Mouse (Mus musculus): ENCODE results near the gene Samd9l. TPM values are rescaled to one million over a fixed set of nuclear protein-coding genes. Genes with fewer than 3 reads are reported as not detected.
"Not testable (repeated sequence)": the region's sequence is repeated elsewhere in the genome, so short reads cannot be mapped to it uniquely, and the experiment has no call there.

Gene Samd9l
- polyA plus RNA-seq, 1 experiment, result 4.2 TPM

DNA sequence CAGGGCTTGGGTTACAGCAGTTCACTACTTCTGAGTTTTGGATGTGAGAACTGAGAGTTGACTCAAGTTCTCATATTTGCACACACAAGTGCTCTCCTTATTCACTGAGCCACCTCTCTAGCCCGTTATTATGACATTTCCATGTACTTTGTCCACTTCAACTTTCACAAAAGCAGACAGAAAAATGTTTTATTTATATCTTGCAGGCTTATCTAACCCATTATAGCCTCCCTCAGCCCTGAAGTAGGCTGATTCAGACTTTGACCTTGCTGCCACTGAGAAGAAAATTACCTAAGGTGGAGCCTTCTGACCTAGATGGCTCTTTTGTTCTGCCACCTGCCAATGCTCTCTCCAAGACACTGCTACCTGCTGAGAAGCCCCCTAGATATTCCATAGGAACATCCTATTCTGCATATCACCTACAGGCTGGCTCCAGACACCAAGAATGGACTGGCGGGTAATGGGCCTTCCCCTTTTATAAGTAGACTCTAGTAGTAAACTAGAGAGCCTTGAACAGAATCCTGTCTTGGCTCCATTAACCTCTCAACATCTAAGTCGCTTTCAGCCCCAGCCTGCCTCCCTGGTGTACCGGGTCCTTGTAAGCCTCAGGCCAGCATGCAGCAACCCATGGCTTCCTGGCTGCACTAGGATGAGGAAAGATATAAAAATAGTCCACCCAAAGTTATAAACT is 3.3 kb downstream of the Samd9l start:
- not testable (repeated sequence) for H3K27ac ChIP-seq (ENCODE audit: control insufficient read depth, insufficient read depth, low read length); H3K27me3 ChIP-seq (ENCODE audit: control insufficient read depth, insufficient read depth, low read length); H3K4me1 ChIP-seq (replicated peaks; ENCODE audit: control insufficient read depth, insufficient read depth, low read length); H3K4me3 ChIP-seq (ENCODE audit: control insufficient read depth, insufficient read depth, low read length); DNase-seq; H3K36me3 ChIP-seq (ENCODE audit: control insufficient read depth, insufficient read depth, low read length)
- WGBS, result 80% methylated on average over 4 of the region's 4 CpGs

DNA sequence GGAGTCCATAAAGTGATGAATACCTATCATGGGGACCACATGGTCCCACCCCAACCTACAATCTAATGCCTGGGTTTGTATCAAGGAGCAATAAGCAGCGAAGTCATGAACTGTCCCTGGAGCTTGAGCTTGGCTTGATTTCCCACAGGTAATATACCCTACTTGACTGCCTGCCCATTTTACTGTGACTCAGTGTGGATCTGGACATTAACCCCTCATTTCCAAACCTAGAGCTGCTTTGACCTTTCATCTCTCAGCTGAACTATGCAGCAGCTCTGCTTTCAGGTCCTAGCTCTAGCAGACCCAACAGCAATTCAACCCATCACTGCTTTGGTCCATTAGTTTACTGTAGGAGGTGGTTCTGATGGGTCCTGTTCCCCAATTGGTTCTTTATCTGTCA is 9.4 kb downstream of the Samd9l start:
- TF ChIP-seq POLR2A (IDR thresholded peaks at IDR 0.05; ENCODE audit: control insufficient read depth, extremely low read depth, insufficient read depth, low read length, poor library complexity), result no peak
- TF ChIP-seq CTCF (IDR thresholded peaks at IDR 0.05; ENCODE audit: borderline replicate concordance, control insufficient read depth, extremely low read depth, insufficient read depth, low read length, poor library complexity), result no peak
- Histone ChIP-seq H3K27ac (ENCODE audit: control insufficient read depth, insufficient read depth, low read length) (no peak overlapping the region), H3K27me3 (ENCODE audit: control insufficient read depth, insufficient read depth, low read length) (no peaks in the 10 kb centered on the region), H3K4me3 (ENCODE audit: control insufficient read depth, insufficient read depth, low read length) (no peak overlapping the region), H3K36me3 (ENCODE audit: control insufficient read depth, insufficient read depth, low read length) (no peaks in the 10 kb centered on the region), H3K4me1 (replicated peaks; ENCODE audit: control insufficient read depth, insufficient read depth, low read length) (no peaks in the 10 kb centered on the region)
- no peak for DNase-seq
- 95% methylated on average over 1 of the region's 1 CpGs for WGBS

DNA sequence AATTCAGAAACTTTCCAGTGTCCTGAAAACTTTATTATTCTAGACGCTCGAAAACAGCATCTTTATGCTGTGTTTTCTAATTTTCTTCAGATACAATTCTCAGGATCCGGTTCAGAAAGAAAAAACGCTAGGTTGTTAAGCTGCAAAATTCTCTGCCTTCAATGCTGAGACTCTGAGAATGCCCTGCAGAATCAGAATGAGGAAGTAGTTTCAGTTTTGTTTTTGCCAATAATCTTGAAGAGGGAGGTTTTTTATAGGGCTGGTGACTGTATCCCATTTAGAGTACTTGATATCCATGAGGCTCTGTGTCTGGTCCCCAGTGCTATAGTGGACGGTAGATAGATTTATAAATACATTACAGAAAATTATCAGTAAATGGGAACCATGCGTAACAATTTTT is 12.8 kb downstream of the Samd9l start:
- H3K4me3 ChIP-seq (ENCODE audit: control insufficient read depth, insufficient read depth, low read length), result no peak overlapping the region
- no peak for DNase-seq
- WGBS, result 32% methylated on average over 6 of the region's 6 CpGs
- no peaks in the 10 kb centered on the region for H3K27me3 ChIP-seq (ENCODE audit: control insufficient read depth, insufficient read depth, low read length)
- TF ChIP-seq POLR2A (IDR thresholded peaks at IDR 0.05; ENCODE audit: control insufficient read depth, extremely low read depth, insufficient read depth, low read length, poor library complexity) (no peak), CTCF (IDR thresholded peaks at IDR 0.05; ENCODE audit: borderline replicate concordance, control insufficient read depth, extremely low read depth, insufficient read depth, low read length, poor library complexity) (no peak)
- H3K36me3 ChIP-seq (ENCODE audit: control insufficient read depth, insufficient read depth, low read length), result no peaks in the 10 kb centered on the region
- H3K4me1 ChIP-seq (replicated peaks; ENCODE audit: control insufficient read depth, insufficient read depth, low read length), result no peaks in the 10 kb centered on the region
- no peak overlapping the region for H3K27ac ChIP-seq (ENCODE audit: control insufficient read depth, insufficient read depth, low read length)

DNA sequence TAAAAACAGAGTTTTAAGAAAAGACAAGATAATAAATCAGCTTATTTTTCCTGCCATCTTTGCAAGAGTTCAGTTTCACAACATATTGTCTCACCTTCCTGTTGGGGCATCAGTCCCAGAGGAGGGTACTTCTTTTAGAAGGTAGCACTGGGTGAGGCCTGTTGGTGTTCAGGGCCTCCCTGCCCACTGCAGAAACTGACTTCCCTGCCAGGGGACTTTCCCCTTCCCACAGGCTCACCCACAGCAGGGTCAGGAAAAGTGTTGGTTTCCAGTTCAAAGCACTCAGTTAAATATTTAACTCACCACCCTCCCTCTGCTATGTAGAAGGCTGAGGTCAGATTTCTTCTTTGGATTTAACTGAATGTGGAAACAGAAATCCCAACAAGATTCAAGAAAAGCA is 14.6 kb downstream of the Samd9l start:
- H3K4me3 ChIP-seq (ENCODE audit: control insufficient read depth, insufficient read depth, low read length); DNase-seq; H3K4me1 ChIP-seq (replicated peaks; ENCODE audit: control insufficient read depth, insufficient read depth, low read length); H3K27me3 ChIP-seq (ENCODE audit: control insufficient read depth, insufficient read depth, low read length); H3K27ac ChIP-seq (ENCODE audit: control insufficient read depth, insufficient read depth, low read length); H3K36me3 ChIP-seq (ENCODE audit: control insufficient read depth, insufficient read depth, low read length): not testable (repeated sequence)

GRCm38 (mm10) chr6:3384115-3384791 is 15.1 kb downstream of the Samd9l start:
- not testable (repeated sequence) for H3K4me1 ChIP-seq (replicated peaks; ENCODE audit: control insufficient read depth, insufficient read depth, low read length); H3K27me3 ChIP-seq (ENCODE audit: control insufficient read depth, insufficient read depth, low read length); H3K36me3 ChIP-seq (ENCODE audit: control insufficient read depth, insufficient read depth, low read length); H3K4me3 ChIP-seq (ENCODE audit: control insufficient read depth, insufficient read depth, low read length); H3K27ac ChIP-seq (ENCODE audit: control insufficient read depth, insufficient read depth, low read length); DNase-seq
- WGBS, result 7% methylated on average over 1 of the region's 4 CpGs

DNA sequence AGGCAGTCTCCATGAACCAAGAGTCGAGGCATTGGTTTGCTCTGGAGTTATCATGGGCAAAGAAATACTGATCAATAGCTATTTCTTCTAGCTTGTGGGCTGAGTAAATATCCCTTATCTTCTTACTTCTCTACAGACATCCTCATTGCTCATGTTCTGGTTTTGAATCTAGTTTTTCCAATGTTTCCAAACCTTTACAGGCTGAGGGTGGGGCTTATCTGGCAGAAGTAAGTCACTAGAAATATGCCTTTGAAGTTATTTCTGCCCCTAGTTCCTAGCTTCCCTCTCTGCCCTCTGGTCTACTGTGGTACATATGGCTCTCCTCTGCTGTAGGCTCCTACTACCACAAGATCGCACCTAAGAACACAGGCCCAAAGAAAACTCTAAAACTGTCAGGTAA is 20.2 kb downstream of the Samd9l start:
- Histone ChIP-seq H3K27me3 (ENCODE audit: control insufficient read depth, insufficient read depth, low read length) (no peaks in the 10 kb centered on the region), H3K27ac (ENCODE audit: control insufficient read depth, insufficient read depth, low read length) (no peak overlapping the region), H3K4me3 (ENCODE audit: control insufficient read depth, insufficient read depth, low read length) (no peak overlapping the region), H3K36me3 (ENCODE audit: control insufficient read depth, insufficient read depth, low read length) (peaks cover 18% of the 10 kb centered on the region), H3K4me1 (replicated peaks; ENCODE audit: control insufficient read depth, insufficient read depth, low read length) (no peaks in the 10 kb centered on the region)
- no peak for DNase-seq
- no peak for TF ChIP-seq CTCF (IDR thresholded peaks at IDR 0.05; ENCODE audit: borderline replicate concordance, control insufficient read depth, extremely low read depth, insufficient read depth, low read length, poor library complexity)
- no peak for TF ChIP-seq POLR2A (IDR thresholded peaks at IDR 0.05; ENCODE audit: control insufficient read depth, extremely low read depth, insufficient read depth, low read length, poor library complexity)
- 94% methylated on average over 2 of the region's 2 CpGs for WGBS

DNA sequence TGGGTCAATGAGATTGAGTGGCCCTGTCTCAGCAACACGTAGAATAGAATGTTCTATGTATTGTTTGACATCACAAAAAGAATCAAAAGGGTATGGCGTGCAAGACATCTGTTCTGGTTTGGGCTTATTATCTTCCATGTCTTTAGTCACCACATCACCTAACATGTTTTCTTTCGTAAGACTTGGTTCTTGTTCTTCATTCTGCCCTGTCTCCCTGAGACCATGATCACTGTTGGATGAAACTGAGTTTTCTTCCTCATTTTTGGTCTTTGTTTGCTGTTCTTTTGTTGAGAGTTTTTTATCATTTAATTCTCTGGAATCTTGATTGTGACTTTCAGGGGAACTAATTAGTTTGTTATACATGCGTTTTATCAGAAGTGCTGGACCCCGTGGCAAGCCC is 22.7 kb downstream of the Samd9l start:
- Histone ChIP-seq H3K27ac (ENCODE audit: control insufficient read depth, insufficient read depth, low read length) (no peak overlapping the region), H3K4me3 (ENCODE audit: control insufficient read depth, insufficient read depth, low read length) (no peak overlapping the region), H3K27me3 (ENCODE audit: control insufficient read depth, insufficient read depth, low read length) (no peaks in the 10 kb centered on the region), H3K36me3 (ENCODE audit: control insufficient read depth, insufficient read depth, low read length) (peaks cover 18% of the 10 kb centered on the region), H3K4me1 (replicated peaks; ENCODE audit: control insufficient read depth, insufficient read depth, low read length) (no peaks in the 10 kb centered on the region)
- WGBS, result 97% methylated on average over 5 of the region's 5 CpGs
- TF ChIP-seq POLR2A (IDR thresholded peaks at IDR 0.05; ENCODE audit: control insufficient read depth, extremely low read depth, insufficient read depth, low read length, poor library complexity), result no peak
- TF ChIP-seq CTCF (IDR thresholded peaks at IDR 0.05; ENCODE audit: borderline replicate concordance, control insufficient read depth, extremely low read depth, insufficient read depth, low read length, poor library complexity), result no peak
- no peak for DNase-seq
